Mouse (Mus musculus) lung, postnatal 4 days (tissue): ENCODE measurements at regions not wholly inside any gene's neighbourhood (a gene's known extent, or its start where the extent isn't known, plus 50 kb on each side); places are given as distances from the start of the nearest gene placed in this dataset.

Experiments
- DNase-seq, 2 experiments: peaks; one replicate each; pipeline ENCODE4 v3.0.0; 2021

DNA sequence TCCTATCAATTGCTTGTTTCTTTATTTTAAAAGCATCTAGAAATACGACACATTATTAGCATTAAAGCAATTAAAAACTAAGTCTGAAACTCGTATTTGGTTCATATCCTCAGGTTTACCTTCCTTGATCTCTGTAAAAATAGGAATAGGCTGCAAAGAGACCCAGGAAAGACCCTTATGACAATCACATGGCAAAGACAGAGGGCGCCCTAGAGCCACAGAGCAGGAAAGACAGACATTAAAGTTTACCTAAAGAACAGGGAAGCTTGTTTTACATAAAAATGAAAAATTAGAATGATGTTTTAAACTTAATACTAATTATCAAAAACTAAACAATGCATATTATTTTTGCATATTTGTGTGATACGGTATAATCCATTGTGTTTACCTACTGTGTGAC, 153.2 kb downstream of the Usp25 start:
- peak in 1 of 2 experiments; percentile 34 for DNase-seq

- DNase-seq = peak; percentile 12 to 21
Observed at GRCm38 (mm10) chr16:77173026-77173692, 159.7 kb downstream of the Usp25 start.

- no peak for DNase-seq
Observed at GRCm38 (mm10) chr16:77174744-77175432, 161.4 kb downstream of the Usp25 start.

DNA sequence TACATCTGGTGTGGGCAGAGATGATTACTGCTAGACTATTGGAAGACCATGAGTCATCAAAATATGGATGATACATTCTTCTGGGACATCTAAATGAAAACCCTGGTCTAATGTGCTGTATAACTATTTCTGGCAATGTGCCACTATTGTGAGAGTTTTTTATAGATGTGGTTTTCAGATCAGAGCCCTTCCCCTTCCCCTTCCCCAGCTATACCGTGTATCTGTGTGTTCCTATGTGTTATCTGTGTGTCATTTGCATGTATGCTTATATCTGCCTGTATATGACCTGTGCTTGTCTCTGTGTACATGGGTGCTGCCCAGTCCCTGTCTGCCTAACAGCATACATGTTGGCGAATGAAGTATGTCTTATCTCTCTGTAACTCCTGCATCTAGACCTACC, 167.5 kb downstream of the Usp25 start:
- no peak for DNase-seq
